Mouse (Mus musculus): ENCODE results near the gene Wbp4. TPM values are rescaled to one million over a fixed set of nuclear protein-coding genes. Genes with fewer than 3 reads are reported as not detected.
"Not testable (repeated sequence)": the region's sequence is repeated elsewhere in the genome, so short reads cannot be mapped to it uniquely, and the experiment has no call there.

Gene Wbp4
- polyA plus RNA-seq (2015; fragmentation: Nextera tagmentation; extraction: Ambion mirVana) = 45.7 and 49.9 TPM in 2 replicates

GRCm38 (mm10) chr14:79481339-79482151 lies at the start of gene Wbp4:
TSS of gene Wbp4 (minus strand) at chr14:79481520.
- peak; percentile 93 for DNase-seq (ENCODE audit: low spot score)

- DNase-seq (ENCODE audit: low spot score) = no peak
Measured at GRCm38 (mm10) chr14:79530761-79531160, 49.4 kb upstream of the Wbp4 start.

GRCm38 (mm10) chr14:79529581-79530554 lies 48.5 kb upstream of the Wbp4 start:
- peak; percentile 63 for DNase-seq (ENCODE audit: low spot score)

- no peak for DNase-seq (ENCODE audit: low spot score)
Measured at GRCm38 (mm10) chr14:79527704-79528103, 46.4 kb upstream of the Wbp4 start.

GRCm38 (mm10) chr14:79526106-79526505 lies 44.8 kb upstream of the Wbp4 start:
- DNase-seq (ENCODE audit: low spot score) = not testable (repeated sequence)

GRCm38 (mm10) chr14:79522387-79522786 lies 41.1 kb upstream of the Wbp4 start:
- DNase-seq (ENCODE audit: low spot score) = peak; percentile 33

- peak; percentile 82 for DNase-seq (ENCODE audit: low spot score)
Measured at GRCm38 (mm10) chr14:79521471-79522117, 40.3 kb upstream of the Wbp4 start.

- peak; percentile 25 for DNase-seq (ENCODE audit: low spot score)
Measured at GRCm38 (mm10) chr14:79521056-79521455, 39.7 kb upstream of the Wbp4 start.

- no peak for DNase-seq (ENCODE audit: low spot score)
Measured at GRCm38 (mm10) chr14:79520612-79521011, 39.3 kb upstream of the Wbp4 start.

GRCm38 (mm10) chr14:79519663-79519975 lies 38.3 kb upstream of the Wbp4 start:
- peak; percentile 51 for DNase-seq (ENCODE audit: low spot score)

- DNase-seq (ENCODE audit: low spot score) = peak; percentile 38
Measured at GRCm38 (mm10) chr14:79518761-79519662, 37.7 kb upstream of the Wbp4 start.

- DNase-seq (ENCODE audit: low spot score) = peak; percentile 27
Measured at GRCm38 (mm10) chr14:79518123-79518522, 36.8 kb upstream of the Wbp4 start.

- DNase-seq (ENCODE audit: low spot score) = no peak
Measured at GRCm38 (mm10) chr14:79517185-79517740, 35.9 kb upstream of the Wbp4 start.

GRCm38 (mm10) chr14:79516751-79517150 lies 35.4 kb upstream of the Wbp4 start:
- DNase-seq (ENCODE audit: low spot score) = peak; percentile 28

- DNase-seq (ENCODE audit: low spot score) = peak; percentile 45
Measured at GRCm38 (mm10) chr14:79516243-79516610, 34.9 kb upstream of the Wbp4 start.

GRCm38 (mm10) chr14:79515511-79516242 lies 34.4 kb upstream of the Wbp4 start:
- peak; percentile 78 for DNase-seq (ENCODE audit: low spot score)

- DNase-seq (ENCODE audit: low spot score) = no peak
Measured at GRCm38 (mm10) chr14:79515100-79515499, 33.8 kb upstream of the Wbp4 start.

GRCm38 (mm10) chr14:79513951-79514350 lies 32.6 kb upstream of the Wbp4 start:
- no peak for DNase-seq (ENCODE audit: low spot score)

GRCm38 (mm10) chr14:79511521-79511920 lies 30.2 kb upstream of the Wbp4 start:
- DNase-seq (ENCODE audit: low spot score) = no peak

All from thymus, postnatal 0 days (tissue).